Mouse (Mus musculus) cerebellum, postnatal 25 days (tissue): ENCODE measurements around the gene Iqsec3.

Experiments used
- DNase-seq, 2 experiments: peaks; one replicate each; pipeline ENCODE4 v3.0.0; 2021; ENCODE audit warnings: mixed read lengths in 2 of 2

Iqsec3 gene

GRCm38 (mm10) chr6:121363956-121364355 is 109.5 kb downstream of the Iqsec3 start:
- peak in 1 of 2 experiments; percentile 23 for DNase-seq

DNA sequence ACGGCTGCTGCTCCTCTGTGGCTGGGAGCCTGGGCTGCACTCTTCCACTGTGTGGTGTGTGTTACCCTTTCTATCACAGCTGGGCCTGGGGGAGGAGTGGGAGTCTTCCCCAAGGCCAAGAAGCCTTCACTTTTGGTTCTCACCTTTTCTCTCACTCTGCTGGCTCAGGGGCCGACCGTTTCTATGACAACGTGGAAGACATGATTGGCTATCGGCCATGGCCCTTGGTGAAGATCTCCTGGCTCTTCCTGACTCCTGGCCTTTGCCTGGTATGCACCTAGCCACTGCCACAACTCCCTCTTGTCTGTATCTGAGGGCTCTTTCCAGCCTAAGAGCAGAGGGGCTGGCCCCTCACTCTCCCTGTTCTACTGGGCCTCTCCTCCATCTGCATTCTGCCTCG is 110.4 kb downstream of the Iqsec3 start:
- DNase-seq = no peak

GRCm38 (mm10) chr6:121357232-121357631 is 116.2 kb downstream of the Iqsec3 start:
- DNase-seq = no peak

- DNase-seq = no peak
Measured at GRCm38 (mm10) chr6:121356041-121356440, 117.4 kb downstream of the Iqsec3 start.

GRCm38 (mm10) chr6:121352276-121352675 is 121.2 kb downstream of the Iqsec3 start:
- no peak for DNase-seq

DNA sequence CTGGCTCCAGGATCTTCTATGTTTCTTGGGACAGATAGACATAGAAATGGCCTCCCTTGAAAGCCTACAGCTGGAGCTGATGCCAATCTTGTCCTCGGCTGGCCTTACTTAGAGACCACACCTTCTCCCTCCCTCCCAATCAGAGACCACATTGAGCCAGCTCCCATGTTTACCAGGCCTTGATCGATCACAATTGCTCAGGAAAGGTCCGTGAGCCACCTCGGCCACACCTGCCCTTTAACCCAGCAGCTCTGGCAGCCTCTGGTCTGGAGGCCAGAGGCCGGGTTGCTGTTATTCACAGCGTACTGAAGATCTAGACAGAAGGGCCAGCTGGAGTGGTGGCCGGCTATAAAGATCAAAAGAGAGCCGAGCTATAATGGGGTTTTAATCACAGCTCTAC is 127.0 kb downstream of the Iqsec3 start:
- no peak for DNase-seq

DNA sequence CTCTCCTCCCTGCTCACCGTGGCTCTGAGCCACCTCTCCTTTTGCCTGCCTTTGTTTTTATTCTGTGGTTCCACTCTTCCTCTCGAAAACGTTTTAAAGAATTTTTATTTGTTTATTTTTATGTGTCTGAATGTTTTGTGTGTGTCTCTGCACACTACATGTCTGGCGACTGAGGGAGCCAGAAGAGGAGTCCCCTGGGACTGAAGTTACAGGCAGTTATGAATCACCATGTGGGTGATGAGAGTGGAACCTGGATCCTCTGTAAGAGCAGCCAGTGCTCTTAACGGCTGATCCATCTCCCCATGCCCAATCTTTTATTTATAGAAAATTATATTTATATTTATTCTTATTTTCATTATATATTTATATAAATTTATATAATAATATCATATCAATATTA is 129.1 kb downstream of the Iqsec3 start:
- no peak for DNase-seq

DNA sequence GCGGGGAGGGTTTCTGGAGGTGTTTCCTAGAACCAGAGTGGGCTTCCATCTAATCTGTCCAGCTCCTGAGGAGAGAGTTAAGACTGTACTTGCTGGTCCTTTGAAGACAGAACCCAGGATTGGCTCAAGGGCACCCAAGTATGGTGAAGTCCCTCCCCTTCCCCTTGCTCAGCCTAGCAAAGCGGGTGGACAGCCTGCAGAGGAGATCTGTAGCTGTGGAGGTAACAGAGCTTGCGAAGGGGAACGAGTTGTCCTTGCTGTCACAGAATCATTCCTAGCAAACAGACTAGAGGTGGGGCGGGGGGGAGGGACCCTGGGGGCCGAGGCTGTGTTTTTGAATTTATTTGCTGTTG is 129.7 kb downstream of the Iqsec3 start:
- no peak for DNase-seq

DNA sequence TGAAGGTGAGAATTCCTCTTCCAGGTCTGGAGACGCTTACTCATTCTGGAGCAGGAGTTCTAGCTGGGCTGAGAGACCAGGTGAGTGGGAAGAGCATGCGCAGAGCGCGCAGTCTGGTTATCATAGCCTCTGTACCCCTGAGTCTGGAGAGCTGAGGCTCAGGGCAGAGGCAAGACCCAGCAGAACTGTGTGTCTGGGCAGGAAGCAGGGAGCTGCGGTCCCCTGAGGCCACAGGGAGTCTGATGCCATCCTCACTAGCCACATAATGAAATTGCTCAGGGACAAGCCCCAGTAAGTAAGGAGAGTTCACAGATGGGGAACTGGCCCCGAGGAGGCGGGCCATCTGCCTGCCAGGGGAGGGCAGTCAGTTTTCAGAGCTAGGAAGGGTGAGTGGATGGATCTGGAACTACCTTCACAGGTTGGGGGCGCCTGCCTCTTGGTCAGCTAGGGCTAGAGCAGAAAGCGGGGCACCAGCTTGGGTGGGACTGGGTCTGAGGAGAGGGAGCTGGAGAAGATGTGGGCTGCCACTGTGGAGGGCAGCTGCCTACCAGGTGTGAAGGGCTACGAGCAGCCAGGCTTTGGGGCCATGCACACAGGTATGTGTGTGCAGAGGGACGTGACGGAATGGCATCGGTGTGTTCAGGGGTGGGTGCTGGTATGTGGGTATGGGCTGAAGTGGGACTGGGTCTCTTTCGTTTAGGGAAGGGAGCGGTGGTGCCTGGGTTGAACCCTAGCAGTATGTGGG is 130.3 kb downstream of the Iqsec3 start, which contains the start of gene Slc6a12:
Slc6a12 (plus strand) TSS at position 51 of the 745 bp plus-strand sequence.
- peak in 1 of 2 experiments; percentile 19 for DNase-seq

DNA sequence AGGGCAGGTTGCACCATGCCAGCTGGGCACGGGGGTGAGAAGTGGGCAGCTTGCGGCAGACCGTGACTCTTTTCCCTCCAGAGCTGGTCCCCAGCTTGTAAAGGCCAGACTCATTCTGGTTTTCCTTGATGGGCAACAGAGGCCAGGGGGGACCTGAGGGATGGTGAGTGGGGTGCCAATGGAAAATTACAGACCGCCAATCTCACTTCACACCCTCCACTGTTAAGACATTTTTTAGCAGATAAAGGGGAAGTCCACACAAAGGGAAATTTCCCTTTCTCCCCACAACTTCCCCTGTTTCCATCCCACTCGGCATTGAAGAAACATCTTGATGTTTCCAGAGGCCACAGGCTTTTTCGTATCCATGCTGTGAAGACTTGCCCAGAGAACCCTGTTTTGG is 131.8 kb downstream of the Iqsec3 start:
- no peak for DNase-seq

DNA sequence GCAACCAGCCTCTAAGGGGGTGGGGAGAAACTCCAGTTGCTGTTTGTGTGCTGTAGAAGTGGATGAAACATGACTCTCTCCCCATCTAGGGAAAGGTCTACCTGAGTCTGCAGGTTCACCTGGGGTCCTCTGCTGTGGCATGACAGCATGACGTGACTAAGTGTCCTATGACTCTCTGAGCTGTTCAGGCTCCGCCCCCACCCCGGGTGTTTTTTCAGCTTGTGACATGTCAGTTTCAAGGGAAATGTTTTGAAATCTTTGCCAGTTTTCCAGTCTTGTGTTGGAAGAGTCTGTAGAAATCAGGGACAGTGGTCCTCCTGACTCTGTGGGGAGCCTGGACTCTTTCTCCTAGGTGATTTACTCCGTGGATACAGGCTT is 135.0 kb downstream of the Iqsec3 start:
- DNase-seq = no peak

DNA sequence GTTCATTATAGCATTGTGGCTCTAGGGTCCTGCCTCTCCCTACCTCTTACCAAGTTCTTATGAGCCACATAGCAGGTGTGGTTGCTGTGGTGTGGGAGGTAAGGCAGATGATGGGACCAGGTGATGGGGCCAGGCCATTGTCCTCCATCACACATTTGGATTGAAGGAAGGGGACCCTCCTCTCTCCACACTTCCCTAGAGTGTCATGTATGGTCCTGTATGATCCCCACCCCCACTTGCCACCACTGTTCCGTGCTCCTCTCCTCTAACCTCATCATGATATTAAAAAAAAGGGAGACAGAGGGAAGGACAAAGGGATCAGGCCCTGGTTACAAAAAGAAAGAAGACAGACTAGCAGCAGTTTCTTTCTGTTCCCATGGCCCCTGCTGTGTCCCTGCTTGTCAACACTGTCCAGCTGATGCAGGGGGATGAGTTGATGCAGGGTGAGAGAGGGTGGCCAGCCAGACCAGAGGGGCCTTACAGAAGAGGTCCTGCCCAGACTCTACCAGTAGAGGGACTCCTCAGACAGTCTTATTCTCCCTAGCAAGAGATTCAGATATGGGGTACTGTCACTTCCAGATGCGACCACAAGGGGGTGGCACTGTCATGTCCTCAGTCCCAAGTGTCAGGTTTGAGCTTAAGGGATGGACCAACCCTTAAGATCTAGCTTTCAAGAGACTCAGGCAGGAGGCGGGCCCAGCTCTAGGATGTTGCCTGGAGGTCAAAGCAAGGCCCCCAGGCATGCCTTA is 135.5 kb downstream of the Iqsec3 start:
- DNase-seq = peak; percentile 63 to 80

DNA sequence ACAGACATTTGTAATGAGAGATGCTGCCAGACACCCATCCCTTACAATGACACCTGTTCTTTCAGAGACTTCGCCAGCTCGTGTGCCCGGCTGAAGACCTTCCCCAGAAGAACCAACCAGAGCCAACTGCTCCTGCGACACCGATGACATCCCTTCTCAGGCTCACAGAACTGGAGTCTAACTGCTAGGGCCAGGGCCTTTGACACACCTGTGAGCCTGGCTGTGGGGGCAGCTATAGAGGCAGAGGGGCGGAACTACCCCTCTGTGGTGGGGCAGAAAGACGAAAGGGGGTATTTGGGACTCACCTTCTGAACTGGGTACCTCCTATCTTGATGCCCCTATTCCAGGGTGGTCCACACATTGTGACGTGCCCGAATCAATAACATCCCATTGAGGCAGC is 136.2 kb downstream of the Iqsec3 start:
- DNase-seq = no peak

DNA sequence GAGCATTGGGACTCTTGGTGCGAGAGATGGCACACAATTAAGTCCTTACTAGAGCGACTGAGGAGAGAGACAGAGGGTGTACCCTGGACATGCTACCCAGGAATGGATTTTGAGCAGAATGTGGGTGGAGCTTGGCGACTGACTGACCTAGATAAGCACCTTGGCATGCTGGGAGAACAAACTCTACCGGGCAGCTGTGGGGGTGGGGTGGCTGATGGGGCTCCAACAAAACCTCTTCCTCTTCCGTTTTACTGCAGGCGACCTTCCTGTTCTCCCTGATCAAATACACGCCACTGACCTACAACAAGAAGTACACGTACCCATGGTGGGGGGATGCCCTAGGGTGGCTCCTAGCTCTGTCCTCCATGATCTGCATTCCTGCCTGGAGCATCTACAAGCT is 136.9 kb downstream of the Iqsec3 start:
- peak in 1 of 2 experiments; percentile 28 for DNase-seq

DNA sequence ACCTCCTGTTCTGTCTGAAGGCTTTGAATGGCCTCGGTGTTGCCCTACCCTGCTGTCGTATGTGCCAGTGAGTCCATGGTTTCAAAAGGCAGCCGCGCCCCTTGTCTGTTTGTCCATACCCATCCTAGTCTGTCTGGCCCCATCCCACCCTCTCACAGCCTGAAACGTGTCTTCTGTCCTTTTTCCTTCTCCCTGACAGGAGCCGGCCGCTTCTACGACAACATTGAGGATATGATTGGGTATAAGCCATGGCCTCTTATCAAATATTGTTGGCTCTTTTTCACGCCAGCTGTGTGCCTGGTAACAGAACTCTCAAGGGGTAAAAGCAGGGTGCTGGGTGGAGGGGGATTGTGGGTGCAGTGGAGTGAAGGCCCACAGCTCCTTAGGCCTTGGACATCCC is 137.6 kb downstream of the Iqsec3 start:
- no peak for DNase-seq

- DNase-seq = peak in 1 of 2 experiments; percentile 21
Measured at GRCm38 (mm10) chr6:121329848-121330508, 143.5 kb downstream of the Iqsec3 start.

GRCm38 (mm10) chr6:121328417-121328884 is 145.0 kb downstream of the Iqsec3 start:
- DNase-seq = peak; percentile 93 to 94

GRCm38 (mm10) chr6:121326486-121327069 is 146.9 kb downstream of the Iqsec3 start:
- peak in 1 of 2 experiments; percentile 26 for DNase-seq

- no peak for DNase-seq
Measured at GRCm38 (mm10) chr6:121325740-121326139, 147.7 kb downstream of the Iqsec3 start.

- DNase-seq = no peak
Measured at GRCm38 (mm10) chr6:121325298-121325697, 148.2 kb downstream of the Iqsec3 start.
